In the genomic region with DNA sequence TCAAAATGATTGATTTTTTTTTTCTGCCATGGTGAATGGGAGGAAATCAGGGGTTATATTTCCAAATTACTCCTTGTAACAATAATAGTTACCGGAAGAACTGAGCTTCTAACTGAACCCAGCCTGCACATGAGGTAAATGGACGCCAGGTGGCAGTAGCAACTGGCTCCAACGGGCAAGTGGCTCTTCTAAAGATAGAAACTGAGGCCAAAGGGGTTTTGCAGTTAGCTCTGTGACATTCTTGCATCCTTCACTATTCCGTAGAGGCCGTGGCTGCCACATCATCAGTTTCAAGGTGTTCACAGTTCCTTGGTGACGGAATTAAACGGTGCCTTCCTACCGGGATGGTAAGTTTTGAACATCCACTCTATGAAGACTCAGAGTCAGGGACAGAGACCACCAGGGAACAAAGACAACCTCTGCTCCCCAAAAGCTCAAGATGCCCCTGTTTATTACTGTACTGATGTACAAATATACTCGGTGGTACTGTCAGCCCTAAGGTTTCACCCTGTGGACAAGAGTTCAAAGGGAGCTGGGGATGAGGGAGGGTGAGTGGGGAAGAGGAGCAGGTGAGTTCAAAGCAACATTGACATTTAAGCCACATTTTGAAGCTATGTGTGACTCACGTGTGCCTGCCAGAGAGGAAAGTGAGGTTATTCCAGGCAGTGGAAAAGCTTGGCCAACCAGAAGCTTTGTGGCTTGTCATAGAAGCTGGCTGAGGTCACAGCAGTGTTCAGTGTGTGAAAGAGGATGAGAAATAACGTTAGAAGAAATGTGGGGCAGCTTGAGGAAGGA, we compare ENCODE assay signal across 8 mouse cellular contexts.
DNase-seq lines count a peak whose midpoint lies in the region; ATAC-seq lines count a peak whose summit lies in the region.

No protein-coding gene starts in this region.

- H3K27me3 ChIP-seq in kidney, embryonic 14.5 days (ENCODE audit: control insufficient read depth, insufficient read depth, low read length) = no peaks in the 10 kb centered on the region
- no peaks in the 10 kb centered on the region for H3K27me3 ChIP-seq in heart, embryonic 16.5 days (ENCODE audit: control insufficient read depth, insufficient read depth, low read length)

- H3K27ac ChIP-seq in kidney, embryonic 14.5 days (ENCODE audit: low read depth, low read length) = no peak overlapping the region
- no peak overlapping the region for H3K27ac ChIP-seq in heart, embryonic 16.5 days (ENCODE audit: low read length)

- no peak for ATAC-seq in kidney, embryonic 14.5 days (ENCODE audit: low FRiP score, low TSS enrichment)
- ATAC-seq in common myeloid progenitor, adult 5-6 weeks (replicated peaks; ENCODE audit: low read depth, poor library complexity, severe bottlenecking) = peak; percentile 62
- ATAC-seq in heart, embryonic 16.5 days (replicated peaks; ENCODE audit: extremely low read depth, insufficient read depth, low FRiP score) = 0 out of 2 replicates have a peak, but pooled peaks have one; percentile 37
- ATAC-seq in monocyte, adult 5-6 weeks (replicated peaks; ENCODE audit: insufficient number of reproducible peaks, low FRiP score, low TSS enrichment, poor library complexity, severe bottlenecking) = peak; percentile 58

- H3K4me3 ChIP-seq in kidney, embryonic 14.5 days (ENCODE audit: low read length) = no peak overlapping the region
- no peak overlapping the region for H3K4me3 ChIP-seq in heart, embryonic 16.5 days (ENCODE audit: low read length)

- intact Hi-C loops in left cerebral cortex, postnatal 4 days (cut with DNase I) = no loop called here

- no peaks in the 10 kb centered on the region for H3K36me3 ChIP-seq in kidney, embryonic 14.5 days (ENCODE audit: control insufficient read depth, insufficient read depth, low read length)
- H3K36me3 ChIP-seq in heart, embryonic 16.5 days (ENCODE audit: control insufficient read depth, insufficient read depth) = no peaks in the 10 kb centered on the region

- no peak overlapping the region for H3K9ac ChIP-seq in kidney, embryonic 14.5 days (ENCODE audit: low read depth, low read length)
- no peak overlapping the region for H3K9ac ChIP-seq in heart, embryonic 16.5 days (ENCODE audit: low read length)

- peak; percentile 26 to 72 for DNase-seq in kidney, adult 8-10 months
- peak; percentile 70 for DNase-seq in NIH3T3 (ENCODE audit: low read depth)
- DNase-seq in left cerebral cortex, postnatal 4 days = peak; percentile 22
- peak; percentile 93 for DNase-seq in thymus, postnatal 14 days

- WGBS in kidney, embryonic 14.5 days = 43% methylated on average over 11 of the region's 11 CpGs
- WGBS in heart, embryonic 16.5 days = 30% methylated on average over 11 of the region's 11 CpGs

- H3K4me2 ChIP-seq in kidney, embryonic 14.5 days (replicated peaks; ENCODE audit: low read depth, low read length) = no peak overlapping the region
- no peak overlapping the region for H3K4me2 ChIP-seq in heart, embryonic 16.5 days (ENCODE audit: low read depth, low read length)

- H3K9me3 ChIP-seq in kidney, embryonic 14.5 days (ENCODE audit: control insufficient read depth, low read length) = no peaks in the 10 kb centered on the region
- no peaks in the 10 kb centered on the region for H3K9me3 ChIP-seq in heart, embryonic 16.5 days (replicated peaks; ENCODE audit: control insufficient read depth, low read length)

- H3K4me1 ChIP-seq in kidney, embryonic 14.5 days (ENCODE audit: control insufficient read depth, insufficient read depth, low read length) = no peaks in the 10 kb centered on the region
- no peaks in the 10 kb centered on the region for H3K4me1 ChIP-seq in heart, embryonic 16.5 days (ENCODE audit: control insufficient read depth, insufficient read depth, low read length)

Comparison
In these comparisons a context has a peak if more than half of its experiments do, and no peak if none do; other contexts are left out.
1. DNase-seq: peak in every context shown above with its lines; median percentile 93 in thymus, postnatal 14 days; 70 in NIH3T3; 49 in kidney, adult 8-10 months; 22 in left cerebral cortex, postnatal 4 days.